Mouse (Mus musculus) heart, adult 9 months (tissue): ENCODE measurements around the gene Cpn2.

Experiments
- DNase-seq, 2 experiments: peaks; one replicate each; pipeline ENCODE4 v3.0.0; 2022; ENCODE audit warnings: low spot score in 2 of 2

Gene Cpn2

DNA sequence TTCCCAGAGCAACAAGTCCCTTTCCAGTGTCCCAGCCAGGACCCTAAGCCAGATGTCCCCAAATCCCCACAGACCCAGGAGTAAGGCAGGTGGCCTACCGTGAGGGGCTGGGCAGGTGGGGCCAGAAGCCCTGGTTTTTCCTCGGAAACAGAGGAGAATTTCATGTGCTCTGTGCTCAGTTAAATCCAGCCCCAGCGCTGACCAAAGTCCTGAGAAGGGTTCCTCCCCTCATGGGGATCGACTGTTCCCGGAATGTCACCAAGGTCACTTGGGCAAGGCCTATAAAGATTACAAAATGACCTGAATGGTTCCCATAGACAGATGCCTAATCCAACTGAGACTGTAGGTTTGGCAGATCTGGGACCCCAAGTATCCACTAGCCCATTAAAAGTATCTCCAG is at the start of gene Cpn2:
Gene Cpn2 (minus strand): TSS at position 141 of the 400 bp plus-strand sequence.
- no peak for DNase-seq

DNA sequence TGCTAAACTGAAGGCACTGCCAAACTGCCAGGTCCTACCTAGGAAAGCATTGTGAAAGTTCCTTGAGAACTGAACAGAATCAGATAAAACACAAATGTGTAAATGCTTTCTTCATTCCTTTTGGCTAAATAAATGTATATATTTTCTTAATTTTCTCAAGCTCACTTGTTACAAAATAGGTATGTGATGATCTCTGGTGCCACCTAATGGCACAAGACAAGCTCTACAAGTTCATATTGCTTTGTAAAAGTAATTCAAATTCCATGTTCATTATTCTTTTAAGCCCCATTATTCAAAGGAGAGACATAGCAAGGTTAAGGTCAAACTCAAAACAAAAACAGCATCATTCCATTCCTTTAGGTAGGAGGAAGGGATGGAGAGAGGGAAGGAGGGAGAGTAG is 46.9 kb upstream of the Cpn2 start:
- DNase-seq, result no peak

- DNase-seq, result no peak
Measured at GRCm38 (mm10) chr16:30310647-30311046, 43.3 kb upstream of the Cpn2 start, which contains the start of gene Gp5. Gp5 (minus strand) TSS chr16:30310779.

- DNase-seq, result no peak
Measured at GRCm38 (mm10) chr16:30310171-30310515, 42.8 kb upstream of the Cpn2 start.

DNA sequence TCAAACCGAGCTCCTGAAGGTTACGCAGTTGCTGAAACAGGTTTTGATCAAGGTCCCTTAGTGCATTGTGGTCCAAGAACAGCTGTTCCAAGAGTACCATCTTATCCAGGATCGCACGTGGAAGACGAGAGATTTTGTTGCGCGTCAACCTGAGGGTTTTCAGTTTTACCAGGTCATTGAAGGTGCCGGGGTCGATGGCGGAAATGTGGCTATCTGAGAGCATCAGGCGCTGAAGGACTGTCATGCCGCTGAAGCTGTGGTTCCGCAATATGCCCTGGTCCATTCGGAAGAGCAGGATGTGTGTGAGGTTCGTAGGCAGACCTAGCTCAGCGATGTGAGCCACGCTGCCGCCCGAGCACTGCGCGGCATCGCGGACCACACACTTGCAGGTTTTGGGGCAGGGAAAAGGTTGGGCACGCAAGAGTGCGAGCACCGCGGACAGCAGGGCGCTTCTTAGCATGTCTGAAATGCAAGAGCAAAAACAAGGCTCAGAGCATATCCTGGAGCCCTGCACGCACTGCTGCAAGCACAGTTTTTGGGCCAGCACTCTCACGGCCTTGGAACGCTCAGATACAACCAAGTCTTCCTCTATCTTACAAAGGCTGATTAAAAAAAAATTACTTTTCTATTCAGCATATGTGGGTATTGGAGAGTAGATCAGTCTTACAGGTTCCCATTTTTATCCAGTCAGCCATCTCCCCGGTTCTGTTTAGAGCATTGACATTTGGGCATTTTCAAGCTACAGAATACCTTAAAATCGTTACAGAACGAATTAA is 42.3 kb upstream of the Cpn2 start:
- no peak for DNase-seq

- no peak for DNase-seq
Measured at GRCm38 (mm10) chr16:30308616-30309394, 41.5 kb upstream of the Cpn2 start.

DNA sequence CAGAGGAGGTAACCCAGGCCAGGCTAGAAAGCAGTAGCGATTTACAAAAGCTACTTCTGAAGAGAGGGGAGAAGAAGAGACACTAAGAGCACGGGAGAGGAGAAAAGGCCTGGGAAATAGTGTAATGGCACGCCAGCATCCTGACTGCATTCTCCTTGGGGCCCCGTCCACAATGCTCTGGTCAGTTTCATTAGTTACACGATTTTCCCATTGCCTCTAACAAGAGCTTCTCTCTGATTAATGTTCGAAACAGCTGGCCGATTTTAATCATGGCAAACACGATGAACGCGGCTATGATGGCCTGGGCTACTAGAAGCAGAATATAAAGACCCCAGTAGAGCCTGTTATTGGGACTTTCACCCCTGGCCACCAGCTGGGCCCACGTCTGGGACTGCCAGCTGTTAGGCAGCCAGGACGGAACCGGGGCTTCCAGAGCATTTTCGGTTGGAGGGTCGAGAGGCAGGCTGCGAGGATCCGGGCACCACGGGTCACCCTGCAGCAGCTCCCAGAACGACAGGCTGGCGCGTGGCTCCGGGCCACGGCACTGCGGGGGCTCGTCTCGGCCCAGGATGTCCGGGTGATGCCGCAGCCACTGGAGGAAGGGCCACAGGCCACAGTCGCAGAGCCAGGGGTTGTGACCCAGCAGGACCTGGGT is 40.8 kb upstream of the Cpn2 start:
- no peak for DNase-seq

DNA sequence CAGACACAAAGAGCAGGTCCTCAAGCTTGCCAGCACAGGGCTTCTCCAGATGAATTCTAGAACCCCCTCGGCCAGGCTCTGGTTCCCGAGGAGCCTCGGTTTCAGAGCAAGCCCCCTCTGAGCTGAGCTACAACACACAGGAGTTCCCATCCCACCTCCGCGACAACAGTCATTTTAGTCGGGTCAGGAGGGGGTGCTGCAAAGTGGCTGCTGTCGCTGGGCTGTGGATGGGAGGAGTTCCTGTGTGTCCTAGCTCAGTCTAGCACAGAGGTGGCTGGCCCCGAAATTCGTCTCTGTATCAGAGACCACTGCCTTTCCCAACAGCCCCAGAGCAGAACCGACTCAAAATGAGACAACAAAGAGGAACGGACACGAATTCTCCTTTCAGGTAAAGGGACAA is 40.0 kb upstream of the Cpn2 start:
- no peak for DNase-seq

- no peak for DNase-seq
Measured at GRCm38 (mm10) chr16:30306102-30306501, 38.8 kb upstream of the Cpn2 start.

GRCm38 (mm10) chr16:30304236-30304635 is 36.9 kb upstream of the Cpn2 start:
- DNase-seq, result no peak

DNA sequence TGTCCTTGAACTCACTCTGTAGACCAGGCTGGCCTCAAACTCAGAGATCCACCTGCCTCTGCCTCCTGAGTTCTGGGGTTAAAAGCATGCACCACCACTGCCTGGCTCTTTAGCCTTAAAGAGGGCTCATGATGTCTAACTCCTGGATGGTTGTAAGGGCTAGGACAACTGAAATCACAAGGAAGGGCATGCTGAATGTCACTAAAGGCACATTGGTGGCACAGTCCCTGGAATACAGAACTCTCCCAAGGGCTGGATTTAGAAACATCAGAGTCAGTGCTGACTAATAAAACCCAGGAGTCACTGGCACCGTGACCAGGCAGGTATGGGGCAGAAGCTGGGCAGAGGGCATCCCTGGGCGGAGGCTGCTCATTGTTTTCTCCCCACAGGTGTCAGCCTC is 36.1 kb upstream of the Cpn2 start:
- no peak for DNase-seq

- DNase-seq, result no peak
Measured at GRCm38 (mm10) chr16:30302686-30303085, 35.4 kb upstream of the Cpn2 start.

DNA sequence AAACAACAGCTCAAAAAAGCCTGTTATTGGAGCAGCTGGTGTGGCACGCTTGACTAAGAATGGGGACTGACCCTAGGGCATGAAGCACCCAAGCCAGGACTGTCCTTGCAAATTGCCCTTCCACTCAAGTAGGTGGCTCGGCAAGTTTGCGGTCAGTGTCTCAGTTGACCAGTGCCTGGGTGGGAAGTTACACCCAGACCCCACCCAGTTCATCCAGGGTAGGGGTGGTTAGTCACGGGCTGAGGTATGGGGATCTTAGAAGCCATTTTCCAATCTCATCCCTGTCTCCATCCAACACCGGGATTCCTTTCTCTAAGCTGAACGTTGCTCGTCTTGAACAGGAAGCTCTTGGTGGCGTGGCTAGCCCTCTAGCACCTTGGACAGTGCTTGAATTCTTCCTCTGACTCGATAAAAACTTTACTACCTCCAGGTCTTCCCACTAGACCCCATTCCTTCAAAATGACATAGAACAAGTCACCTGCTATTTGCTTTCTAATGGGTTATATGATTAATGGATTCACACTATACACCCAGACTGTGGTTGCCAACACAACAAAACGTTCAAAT is 32.5 kb upstream of the Cpn2 start:
- DNase-seq, result no peak

DNA sequence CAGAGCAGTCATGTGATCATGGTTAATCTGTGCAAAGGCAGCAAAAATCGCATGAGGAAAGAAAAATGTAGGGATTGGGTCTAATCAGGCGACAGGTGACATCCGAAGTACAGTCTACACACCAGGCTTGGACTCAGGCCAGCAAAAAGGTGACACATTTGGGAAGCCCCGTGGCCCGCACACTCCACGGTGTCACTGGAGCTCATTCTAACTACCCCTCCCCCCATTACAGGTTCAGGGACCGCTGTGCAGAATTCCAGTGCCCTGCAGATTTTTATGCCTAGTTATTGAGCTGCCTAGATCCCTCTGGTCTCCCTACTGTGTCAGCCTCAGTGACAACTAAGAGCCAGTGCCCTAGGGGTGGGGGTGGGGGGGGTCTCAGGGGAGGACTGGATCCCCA is 30.2 kb upstream of the Cpn2 start:
- no peak for DNase-seq

DNA sequence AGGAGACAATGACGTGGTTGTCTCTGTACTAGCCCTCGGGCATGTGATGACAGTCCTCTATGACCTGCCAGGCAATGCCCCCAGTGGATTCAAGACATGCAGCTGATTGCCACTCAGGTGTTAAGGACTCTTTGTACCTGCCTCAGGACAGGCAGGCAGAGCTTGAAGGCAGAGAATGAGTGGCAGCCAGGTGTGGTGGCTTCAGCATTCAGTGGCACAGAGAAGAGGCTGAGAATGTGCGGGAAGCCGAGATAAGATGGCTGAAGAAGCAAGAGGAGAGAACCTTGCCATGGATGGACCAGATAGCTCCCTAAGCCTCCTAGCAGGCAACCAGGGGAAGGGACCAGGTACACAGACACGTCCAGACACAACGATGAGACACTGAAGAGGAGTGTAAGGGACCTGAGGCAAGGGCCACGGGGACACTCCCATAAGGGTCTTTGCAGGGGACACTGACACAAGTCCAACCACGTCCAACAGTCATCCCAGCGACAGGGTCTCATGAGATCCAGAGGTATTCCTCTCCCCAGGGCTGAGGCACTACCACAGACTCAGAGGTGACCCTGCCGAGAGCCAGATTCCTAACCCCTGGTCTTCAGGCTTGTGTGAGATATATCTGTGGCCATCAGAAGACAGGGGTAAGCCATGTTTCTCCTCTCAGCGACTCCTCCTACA is 29.4 kb upstream of the Cpn2 start:
- DNase-seq, result no peak

DNA sequence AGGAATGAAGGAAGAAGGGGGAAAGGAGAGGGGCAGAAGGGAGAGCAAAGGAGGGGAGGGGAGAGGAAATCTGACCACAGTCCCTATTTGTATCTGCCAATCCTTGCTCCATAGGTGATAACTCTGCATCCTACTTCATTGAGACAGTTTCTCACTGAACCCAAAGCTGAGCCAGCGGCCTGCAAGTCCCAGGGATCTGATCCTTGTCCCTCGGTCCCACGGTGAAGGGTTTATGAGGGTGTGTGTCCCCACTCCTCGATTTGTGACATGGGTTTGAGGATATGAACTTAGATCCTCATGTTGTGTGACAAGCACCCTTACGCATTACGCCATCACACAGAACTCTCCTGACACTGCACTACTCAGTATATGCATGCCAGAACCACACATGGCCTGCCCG is 27.8 kb upstream of the Cpn2 start:
- DNase-seq, result no peak

GRCm38 (mm10) chr16:30290436-30290835 is 23.1 kb upstream of the Cpn2 start:
- DNase-seq, result no peak

GRCm38 (mm10) chr16:30285701-30286100 is 18.4 kb upstream of the Cpn2 start:
- no peak for DNase-seq

DNA sequence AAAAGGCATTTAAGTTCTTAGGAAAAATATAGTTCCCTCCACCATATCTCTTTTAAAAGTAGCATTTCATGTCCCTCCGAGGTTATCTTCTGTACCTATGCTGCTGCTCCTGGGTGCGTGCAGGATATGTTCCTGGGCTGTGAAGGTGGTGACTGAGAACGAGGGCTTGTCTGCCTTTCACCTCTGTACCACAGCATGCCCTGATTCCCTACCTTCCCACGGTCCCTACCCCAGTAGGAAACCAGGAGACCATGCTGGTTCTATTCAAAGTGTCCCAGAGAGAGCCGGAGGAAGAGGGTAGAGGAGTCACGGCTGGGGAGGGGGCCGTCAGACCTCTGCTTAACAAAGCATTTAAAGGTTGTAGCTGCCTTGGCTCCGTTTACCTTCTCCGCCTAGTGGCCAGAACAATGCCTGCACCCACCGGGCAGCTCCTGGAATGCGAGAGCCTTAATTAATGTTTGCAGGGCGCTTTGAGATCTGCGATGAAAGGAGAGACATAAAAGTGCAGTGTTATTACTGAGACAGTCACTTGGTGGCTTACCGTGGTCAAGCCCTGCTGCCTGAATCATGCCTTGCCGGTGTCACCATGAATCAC is 16.5 kb upstream of the Cpn2 start:
- DNase-seq, result no peak

GRCm38 (mm10) chr16:30282844-30283495 is 15.7 kb upstream of the Cpn2 start, which contains the start of gene Lrrc15:
Lrrc15 (minus strand) TSS chr16:30283256.
- no peak for DNase-seq
